Mouse (Mus musculus): ENCODE measurements around the gene Olfr739. TPM values are rescaled to one million over a fixed set of nuclear protein-coding genes. Genes with fewer than 3 reads are reported as not detected.

The Olfr739 gene
- not detected in 2 replicates for total RNA-seq (2017)

- no peak for ATAC-seq (ENCODE audit: extremely low read depth, insufficient number of reproducible peaks, low FRiP score, poor library complexity, severe bottlenecking)
These were observed at the start of gene Olfr739 for GRCm38 (mm10) chr14:50418326-50418725. Olfr739 (plus strand) TSS chr14:50418626.

- ATAC-seq (ENCODE audit: extremely low read depth, insufficient number of reproducible peaks, low FRiP score, poor library complexity, severe bottlenecking): no peak
These were observed 37.6 kb upstream of the Olfr739 start, which contains the start of gene Olfr736 for GRCm38 (mm10) chr14:50380863-50381262. Olfr736 (plus strand) TSS chr14:50381163.

GRCm38 (mm10) chr14:50407268-50407667, 11.2 kb upstream of the Olfr739 start, which contains the start of gene Olfr738:
Olfr738 (plus strand) TSS chr14:50407568.
- ATAC-seq (ENCODE audit: extremely low read depth, insufficient number of reproducible peaks, low FRiP score, poor library complexity, severe bottlenecking): no peak

- no peak for ATAC-seq (ENCODE audit: extremely low read depth, insufficient number of reproducible peaks, low FRiP score, poor library complexity, severe bottlenecking)
These were observed 26.8 kb downstream of the Olfr739 start, which contains the start of gene Olfr740 for GRCm38 (mm10) chr14:50445245-50445644. Olfr740 (plus strand) TSS chr14:50445545.

GRCm38 (mm10) chr14:50472438-50472837, 54.0 kb downstream of the Olfr739 start, which contains the start of gene Olfr741:
Olfr741 (plus strand) TSS chr14:50472738.
- ATAC-seq (ENCODE audit: extremely low read depth, insufficient number of reproducible peaks, low FRiP score, poor library complexity, severe bottlenecking): no peak

Other genes with a start within 250 kb of the Olfr739 start
- gene Olfr730, start 230.4 kb upstream of the Olfr739 start, total RNA-seq (2017): not detected in 2 replicates
- not detected in 2 replicates for gene Olfr731, start 176.8 kb upstream of the Olfr739 start, total RNA-seq (2017)
- not detected in 2 replicates for gene Olfr732, start 134.4 kb upstream of the Olfr739 start, total RNA-seq (2017)
- gene Olfr733, start 117.1 kb upstream of the Olfr739 start, total RNA-seq (2017): not detected in 2 replicates
- gene Olfr734, start 91.9 kb upstream of the Olfr739 start, total RNA-seq (2017): not detected in 2 replicates
- not detected in 2 replicates for gene Olfr735, start 69.8 kb upstream of the Olfr739 start, total RNA-seq (2017)
- 0.12 TPM in 1 of 2 replicates, not detected in the other for gene Tlr11, start 60.7 kb upstream of the Olfr739 start, total RNA-seq (2017)
- not detected in 2 replicates for gene Olfr736, start 37.5 kb upstream of the Olfr739 start, total RNA-seq (2017)
- gene Olfr738, start 11.1 kb upstream of the Olfr739 start, total RNA-seq (2017): not detected in 2 replicates
- gene Olfr740, start 26.9 kb downstream of the Olfr739 start, total RNA-seq (2017): 0.23 TPM in 1 of 2 replicates, not detected in the other
- gene Olfr741, start 54.1 kb downstream of the Olfr739 start, total RNA-seq (2017): 0.81 TPM in 1 of 2 replicates, not detected in the other
- not detected in 2 replicates for gene Olfr742, start 85.0 kb downstream of the Olfr739 start, total RNA-seq (2017)
- not detected in 2 replicates for gene Olfr743, start 103.2 kb downstream of the Olfr739 start, total RNA-seq (2017)
- 0.25 TPM in 1 of 2 replicates, not detected in the other for gene Olfr744, start 196.3 kb downstream of the Olfr739 start, total RNA-seq (2017)
- gene Olfr745, start 220.8 kb downstream of the Olfr739 start, total RNA-seq (2017): not detected in 2 replicates
- not detected in 2 replicates for gene Olfr746, start 228.5 kb downstream of the Olfr739 start, total RNA-seq (2017)